Mouse (Mus musculus) central nervous system, embryonic 18 days (tissue): ENCODE measurements around the gene AC140267.1. TPM values are rescaled to one million over a fixed set of nuclear protein-coding genes. Genes with fewer than 3 reads are reported as not detected.

Experiments
- polyA plus RNA-seq: library from polyadenylated mRNA; depleted of rRNA; stranded (reverse); fragments of >200 nt; gene quantifications from 2 replicates; pipeline ENCODE4 v1.2.3, GENCODE M21; 2012; rRNA removed

AC140267.1 gene
- polyA plus RNA-seq = not detected in 2 replicates

DNA sequence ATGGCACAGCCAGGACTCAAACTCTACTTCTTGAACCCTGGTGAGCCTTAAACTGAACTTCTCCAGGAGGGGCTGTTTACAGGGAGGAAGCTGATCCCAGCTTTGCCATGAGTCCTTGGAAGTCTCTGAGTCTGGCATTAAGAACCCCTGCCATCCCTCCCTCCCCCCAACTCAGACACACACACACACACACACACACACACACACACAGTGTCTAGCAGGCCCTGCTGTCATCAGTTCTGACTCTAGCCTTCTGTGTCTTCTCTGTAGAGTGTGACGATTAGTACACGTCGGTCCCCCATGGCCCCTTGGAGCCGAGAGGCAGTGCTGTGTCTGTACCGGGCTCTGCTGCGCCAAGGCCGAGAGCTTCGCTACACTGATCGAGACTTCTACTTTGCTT, at the start of gene AC140267.1:
AC140267.1 (plus strand) TSS at position 301 of the 400 bp plus-strand sequence.

GRCm38 (mm10) chr15:80233733-80234509, 1.7 kb upstream of the AC140267.1 start, which contains the start of gene Mief1:
TSS of gene Mief1 (plus strand) at chr15:80234018.

DNA sequence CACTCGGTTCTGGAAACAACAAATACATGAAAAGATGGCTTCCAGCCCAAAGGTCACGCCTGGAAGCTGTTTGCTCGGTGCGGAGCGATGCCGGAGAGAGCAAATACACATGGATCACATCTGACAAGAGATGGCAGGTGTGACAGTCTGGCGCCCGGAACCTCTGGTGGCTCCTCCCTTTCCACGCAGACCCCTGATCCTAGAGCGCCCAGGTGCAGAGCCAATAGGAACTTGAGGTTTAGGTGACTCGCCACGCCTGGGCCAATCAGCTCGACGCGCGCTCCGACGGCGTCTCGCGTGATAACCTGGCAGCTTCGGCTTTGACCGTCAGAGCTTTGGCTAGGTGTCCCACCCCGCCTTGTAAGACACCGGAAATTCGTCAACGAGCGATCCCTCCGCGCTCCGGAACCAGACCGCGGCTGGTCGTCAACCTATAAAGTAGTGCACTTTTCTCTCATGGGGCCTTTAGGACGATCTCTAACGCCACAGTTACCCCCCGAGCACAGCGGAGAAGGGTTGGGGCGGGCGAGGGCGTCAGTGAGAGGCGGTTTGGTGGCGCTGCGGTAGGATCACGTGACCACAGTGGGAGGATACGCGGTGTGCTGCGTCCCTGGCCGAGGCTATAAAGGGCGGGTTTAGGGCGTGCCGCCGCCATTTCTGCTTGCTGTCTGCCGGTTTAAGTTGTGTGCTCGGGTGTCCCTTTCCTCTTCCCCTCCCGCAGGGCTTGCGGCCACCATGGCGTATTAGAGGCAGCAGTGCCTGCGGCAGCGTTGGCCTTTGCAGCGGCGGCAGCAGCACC, 19.4 kb downstream of the AC140267.1 start, which contains the start of gene Atf4:
Atf4 (plus strand) TSS at position 338 of the 799 bp plus-strand sequence.

GRCm38 (mm10) chr15:80263610-80264575, 28.3 kb downstream of the AC140267.1 start, which contains the start of gene Rps19bp1:
TSS of gene Rps19bp1 (minus strand) at chr15:80264315.

Other genes starting within 250 kb of the AC140267.1 start
- 15.5 and 16.1 TPM in 2 replicates for gene Pdgfb, start 220.9 kb upstream of the AC140267.1 start, polyA plus RNA-seq
- gene Syngr1, start 144.5 kb upstream of the AC140267.1 start, polyA plus RNA-seq = 105 TPM in 2 replicates
- 1,019 and 1,030 TPM in 2 replicates for gene Rpl3, start 144.0 kb upstream of the AC140267.1 start, polyA plus RNA-seq
- gene Tab1, start 102.7 kb upstream of the AC140267.1 start, polyA plus RNA-seq = 38.0 and 41.0 TPM in 2 replicates
- 58.1 and 59.4 TPM in 2 replicates for gene Mgat3, start 62.1 kb upstream of the AC140267.1 start, polyA plus RNA-seq
- gene Mief1, start 1.8 kb upstream of the AC140267.1 start, polyA plus RNA-seq = 12.3 and 13.4 TPM in 2 replicates
- gene Atf4, start 19.3 kb downstream of the AC140267.1 start, polyA plus RNA-seq = 247 and 262 TPM in 2 replicates
- 64.5 and 65.5 TPM in 2 replicates for gene Rps19bp1, start 28.5 kb downstream of the AC140267.1 start, polyA plus RNA-seq
- 6.5 and 8.1 TPM in 2 replicates for gene Cacna1i, start 51.4 kb downstream of the AC140267.1 start, polyA plus RNA-seq